Mouse (Mus musculus) layer of hippocampus, adult 11-12 months (tissue): ENCODE results near the gene Olfr167.
"Not testable (repeated sequence)": the region's sequence is repeated elsewhere in the genome, so short reads cannot be mapped to it uniquely, and the experiment has no call there.

Experiments used
- DNase-seq: peaks from one replicate; pipeline ENCODE4 v3.0.0; 2022; ENCODE audit warnings: low spot score

Gene Olfr167

DNA sequence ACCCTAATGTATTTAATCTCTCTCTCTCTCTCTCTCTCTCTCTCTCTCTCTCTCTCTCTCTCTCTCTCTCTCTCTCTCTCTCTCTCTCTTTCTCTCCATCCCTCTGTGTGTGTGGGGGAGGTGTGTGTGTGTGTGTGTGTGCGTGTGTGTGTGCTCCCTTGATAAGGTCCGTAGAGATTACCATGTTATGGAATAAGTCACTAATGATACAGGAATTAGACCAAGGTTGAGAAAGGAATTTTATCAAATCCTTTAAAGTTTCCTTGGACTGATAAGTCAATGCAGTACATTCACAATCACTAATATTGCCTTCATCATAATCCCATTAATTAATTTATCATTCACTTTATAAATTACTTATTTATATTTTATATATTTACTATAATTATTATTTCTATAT, at the start of gene Olfr167:
Gene Olfr167 (minus strand): TSS at position 101 of the 400 bp plus-strand sequence.
- DNase-seq = no peak

DNA sequence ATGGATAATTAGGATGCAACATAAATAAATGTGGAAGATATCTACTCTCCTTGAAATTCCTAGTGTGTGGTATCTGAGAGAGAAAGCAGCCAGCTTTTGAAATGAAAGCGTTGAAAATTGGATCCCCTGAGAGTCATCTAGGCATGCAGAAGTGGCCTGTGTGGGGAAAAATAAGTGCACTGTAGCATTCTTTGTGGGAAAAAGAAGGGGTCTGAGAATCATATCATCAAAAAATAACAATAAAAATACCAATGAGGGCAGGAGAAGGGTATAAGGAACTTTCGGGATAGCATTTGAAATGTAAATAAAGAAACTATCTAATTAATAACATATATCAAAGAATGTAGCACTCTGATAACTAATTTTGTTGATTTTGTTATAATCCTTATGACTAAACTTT, 49.6 kb upstream of the Olfr167 start, which contains the start of gene Olfr169:
Gene Olfr169 (minus strand): TSS at position 101 of the 400 bp plus-strand sequence.
- not testable (repeated sequence) for DNase-seq

DNA sequence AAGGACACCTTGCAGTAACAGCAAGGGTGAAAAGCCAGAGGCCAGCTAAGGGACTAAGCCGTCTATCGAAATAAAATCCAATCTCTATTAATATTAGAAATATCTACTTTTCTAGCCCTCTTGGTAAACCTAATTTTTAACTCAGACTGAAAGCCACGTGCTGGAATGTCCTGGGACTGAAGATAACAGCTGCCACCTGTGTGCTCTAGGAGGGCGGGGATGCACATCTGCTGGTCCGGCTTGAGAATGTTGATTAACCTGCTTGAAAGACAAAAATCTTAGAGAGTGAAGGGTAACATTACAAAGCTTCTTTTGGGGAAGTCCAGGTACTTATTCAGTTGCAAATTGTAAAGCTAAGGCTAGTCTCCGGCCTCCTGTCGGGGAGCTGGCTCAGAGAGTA, 31.4 kb upstream of the Olfr167 start:
- DNase-seq = not testable (repeated sequence)

DNA sequence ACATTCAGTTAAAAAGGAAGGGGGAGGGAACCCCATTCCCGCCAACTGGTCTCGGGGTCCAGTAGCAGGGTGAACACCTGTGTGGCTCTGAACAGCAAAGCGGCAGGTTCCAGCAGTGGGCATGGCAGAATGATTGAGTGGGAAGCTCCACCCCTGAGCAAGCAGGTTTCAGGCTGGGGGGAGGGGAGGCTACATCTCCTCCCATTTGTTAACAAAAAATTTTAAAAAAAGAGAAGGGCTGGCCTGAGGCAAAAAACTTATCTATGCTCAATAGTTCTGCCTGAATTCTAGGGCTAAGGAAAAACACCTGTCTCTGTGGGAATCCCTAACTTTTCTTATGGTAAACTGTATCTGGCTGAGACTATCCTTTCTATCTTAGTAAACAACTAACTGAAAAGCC, 30.2 kb upstream of the Olfr167 start:
- not testable (repeated sequence) for DNase-seq

DNA sequence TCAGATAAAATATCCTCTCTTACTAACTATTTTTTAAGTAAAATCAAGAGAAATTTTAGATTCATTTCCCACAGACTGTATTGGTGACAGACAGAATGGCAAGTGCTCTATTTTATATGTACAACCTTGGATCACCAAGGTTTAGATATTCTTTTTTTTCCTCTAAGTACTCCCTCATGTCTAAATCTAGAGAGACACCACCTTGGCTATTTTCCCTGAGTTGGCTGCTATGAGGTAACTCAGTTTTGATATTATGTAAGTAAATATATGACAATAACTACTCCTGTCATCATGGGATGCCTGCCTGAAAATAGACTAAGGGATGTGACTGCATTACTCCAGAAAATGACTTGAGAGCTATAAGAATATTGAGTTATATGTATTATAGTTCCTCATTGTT, 13.4 kb upstream of the Olfr167 start, which contains the start of gene Olfr168:
Gene Olfr168 (minus strand): TSS at position 101 of the 400 bp plus-strand sequence.
- no peak for DNase-seq

DNA sequence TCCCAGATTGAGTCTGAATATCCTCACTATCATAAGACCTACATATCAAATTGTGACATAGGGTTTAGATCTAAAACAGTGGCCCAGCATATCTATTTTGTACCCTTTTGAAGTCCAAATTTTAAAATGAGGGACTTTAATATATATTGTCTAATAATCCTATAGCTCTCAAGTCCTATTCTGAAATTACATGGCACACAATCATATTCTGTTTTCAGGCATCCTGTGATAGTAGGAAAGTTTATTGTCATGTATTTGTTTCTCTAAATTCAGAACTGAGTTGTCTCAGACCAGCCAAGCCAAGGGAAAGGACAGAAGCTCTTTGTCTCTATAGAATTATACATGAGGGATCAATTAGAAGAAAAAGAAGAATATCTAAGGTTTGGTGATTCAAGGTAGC, 38.7 kb downstream of the Olfr167 start, which contains the start of gene Olfr166:
Gene Olfr166 (plus strand): TSS at position 301 of the 400 bp plus-strand sequence.
- no peak for DNase-seq

DNA sequence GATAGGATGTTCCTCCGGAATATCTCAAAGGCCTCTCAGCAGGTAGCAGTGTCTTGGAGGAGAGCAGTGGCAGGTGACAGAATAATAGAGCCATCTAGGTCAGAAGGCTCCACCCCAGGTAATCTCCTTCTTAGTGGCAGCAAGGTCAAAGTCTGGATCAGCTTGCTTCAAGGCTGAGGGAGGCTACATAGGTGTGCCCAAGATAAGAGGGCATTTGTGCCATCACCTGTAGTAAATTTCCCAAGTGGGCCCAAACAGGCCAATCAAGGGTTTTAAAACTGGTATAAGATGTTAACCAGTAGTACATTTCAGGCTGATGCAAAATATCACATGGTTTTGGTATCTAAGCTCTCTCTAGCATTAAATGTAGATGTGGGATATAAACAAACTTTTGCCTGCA, 57.7 kb downstream of the Olfr167 start:
- no peak for DNase-seq
